Mouse (Mus musculus) R1 (cell line): Measurements from ENCODE around the gene Edem3.
"Not testable (repeated sequence)": the region's sequence is repeated elsewhere in the genome, so short reads cannot be mapped to it uniquely, and the experiment has no call there.

Experiments
- DNase-seq: peaks from one replicate; pipeline ENCODE4 v3.0.0-alpha.2; 2018; ENCODE audit warnings: low read depth, low spot score

The Edem3 gene

GRCm38 (mm10) chr1:151810628-151811421, 55.7 kb downstream of the Edem3 start:
- no peak for DNase-seq

GRCm38 (mm10) chr1:151811456-151811855, 56.3 kb downstream of the Edem3 start:
- no peak for DNase-seq

- DNase-seq, result no peak
Observed at GRCm38 (mm10) chr1:151812004-151812712, 57.0 kb downstream of the Edem3 start.

GRCm38 (mm10) chr1:151816051-151816450, 60.9 kb downstream of the Edem3 start:
- DNase-seq, result no peak

- DNase-seq, result no peak
Observed at GRCm38 (mm10) chr1:151819190-151819589, 64.0 kb downstream of the Edem3 start.

GRCm38 (mm10) chr1:151820457-151820856, 65.3 kb downstream of the Edem3 start:
- peak; percentile 71 for DNase-seq

- no peak for DNase-seq
Observed at GRCm38 (mm10) chr1:151825065-151825464, 69.9 kb downstream of the Edem3 start.

- DNase-seq, result no peak
Observed at GRCm38 (mm10) chr1:151831791-151832190, 76.6 kb downstream of the Edem3 start.

- no peak for DNase-seq
Observed at GRCm38 (mm10) chr1:151835261-151835660, 80.1 kb downstream of the Edem3 start.

GRCm38 (mm10) chr1:151840345-151840744, 85.2 kb downstream of the Edem3 start:
- DNase-seq, result not testable (repeated sequence)

- DNase-seq, result no peak
Observed at GRCm38 (mm10) chr1:151845252-151845832, 90.2 kb downstream of the Edem3 start.

GRCm38 (mm10) chr1:151845926-151846782, 91.0 kb downstream of the Edem3 start:
- DNase-seq, result peak; percentile 50

GRCm38 (mm10) chr1:151848286-151848685, 93.1 kb downstream of the Edem3 start:
- no peak for DNase-seq

GRCm38 (mm10) chr1:151849993-151850608, 94.9 kb downstream of the Edem3 start:
- DNase-seq, result peak; percentile 26

- peak; percentile 53 for DNase-seq
Observed at GRCm38 (mm10) chr1:151851051-151851848, 96.1 kb downstream of the Edem3 start.

GRCm38 (mm10) chr1:151851976-151852375, 96.8 kb downstream of the Edem3 start:
- DNase-seq, result no peak

GRCm38 (mm10) chr1:151855561-151855960, 100.4 kb downstream of the Edem3 start:
- DNase-seq, result no peak

GRCm38 (mm10) chr1:151858474-151858873, 103.3 kb downstream of the Edem3 start:
- DNase-seq, result no peak

GRCm38 (mm10) chr1:151861334-151861995, 106.3 kb downstream of the Edem3 start:
- peak; percentile 74 for DNase-seq

- DNase-seq, result no peak
Observed at GRCm38 (mm10) chr1:151862109-151862508, 106.9 kb downstream of the Edem3 start.
